Mouse (Mus musculus) c-Kit-positive CD71-positive TER-119-negative erythroid progenitor cells, embryonic 14.5 days (primary cell): ENCODE data around the gene Fbxo28.
A peak's percentile ranks its signal among the peaks of the same experiment; 100 is the strongest.

ENCODE experiments used
- DNase-seq: peaks from one replicate; pipeline ENCODE4 v3.0.0-alpha.2; 2013; ENCODE audit warnings: low read depth

Gene Fbxo28

GRCm38 (mm10) chr1:182287781-182288180 is 53.6 kb downstream of the Fbxo28 start:
- no peak for DNase-seq

GRCm38 (mm10) chr1:182284795-182285194 is 56.6 kb downstream of the Fbxo28 start:
- DNase-seq, result no peak

- no peak for DNase-seq
Observed at GRCm38 (mm10) chr1:182283231-182283630, 58.2 kb downstream of the Fbxo28 start.

- DNase-seq, result peak; percentile 80
Observed at GRCm38 (mm10) chr1:182282091-182283075, 59.0 kb downstream of the Fbxo28 start, which contains the start of gene Degs1. Degs1 (minus strand) TSS chr1:182282804.

- DNase-seq, result peak; percentile 76
Observed at GRCm38 (mm10) chr1:182281251-182281711, 60.1 kb downstream of the Fbxo28 start.

- DNase-seq, result no peak
Observed at GRCm38 (mm10) chr1:182280577-182280976, 60.9 kb downstream of the Fbxo28 start.

GRCm38 (mm10) chr1:182280046-182280445 is 61.4 kb downstream of the Fbxo28 start:
- DNase-seq, result no peak

GRCm38 (mm10) chr1:182279436-182279835 is 62.0 kb downstream of the Fbxo28 start:
- no peak for DNase-seq

GRCm38 (mm10) chr1:182275109-182275508 is 66.3 kb downstream of the Fbxo28 start:
- no peak for DNase-seq

GRCm38 (mm10) chr1:182271632-182272031 is 69.8 kb downstream of the Fbxo28 start:
- no peak for DNase-seq

- no peak for DNase-seq
Observed at GRCm38 (mm10) chr1:182271130-182271529, 70.3 kb downstream of the Fbxo28 start.

- DNase-seq, result no peak
Observed at GRCm38 (mm10) chr1:182268317-182268716, 73.1 kb downstream of the Fbxo28 start.

GRCm38 (mm10) chr1:182266028-182266525 is 75.4 kb downstream of the Fbxo28 start:
- no peak for DNase-seq
